Mouse (Mus musculus): ENCODE measurements around the gene Atp6v0d1.
A peak's percentile ranks its signal among the peaks of the same experiment; 100 is the strongest.

Gene Atp6v0d1

DNA sequence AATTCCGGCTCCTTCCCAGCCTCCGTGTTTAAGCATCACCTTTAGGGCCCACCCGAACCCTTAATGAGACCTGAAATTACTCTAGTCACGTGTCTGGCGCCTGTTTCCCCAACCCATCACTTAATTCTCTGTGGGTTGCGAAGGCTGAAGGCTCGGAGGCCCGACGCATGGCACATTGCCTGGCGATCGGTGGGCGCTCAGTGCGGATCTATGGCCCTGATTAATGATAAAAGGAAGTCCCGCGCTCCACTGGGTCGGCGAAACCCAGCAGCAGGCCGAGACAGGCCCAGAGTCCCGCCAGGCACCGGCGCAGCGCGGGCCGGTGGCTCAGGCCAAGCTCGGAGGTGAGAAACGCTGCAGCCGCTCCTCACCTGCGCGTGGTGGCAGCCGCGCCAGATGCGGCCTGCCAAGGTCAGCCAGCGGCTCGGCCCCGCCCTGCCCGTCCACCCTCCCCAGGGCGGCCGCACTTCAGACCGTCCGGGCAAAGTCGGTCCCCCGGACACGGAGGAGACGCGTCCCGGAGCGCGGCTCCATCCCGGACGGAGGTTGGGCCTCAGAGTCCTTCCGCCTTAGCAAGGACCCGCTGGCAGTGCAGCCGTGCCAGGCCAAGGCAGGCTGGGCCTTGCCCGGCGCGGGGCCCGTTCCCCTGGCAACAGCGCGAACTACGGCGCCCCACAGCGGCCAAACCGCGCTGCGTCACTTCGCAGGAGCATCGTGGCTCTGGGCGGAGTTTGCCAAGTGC, 69.2 kb downstream of the Atp6v0d1 start, which contains the start of gene Zdhhc1:
Zdhhc1 (minus strand) TSS at position 464 of the 742 bp plus-strand sequence.
- DNase-seq: peak; percentile 83 to 84

GRCm38 (mm10) chr8:105495350-105496302, 70.2 kb downstream of the Atp6v0d1 start:
- no peak for DNase-seq

DNA sequence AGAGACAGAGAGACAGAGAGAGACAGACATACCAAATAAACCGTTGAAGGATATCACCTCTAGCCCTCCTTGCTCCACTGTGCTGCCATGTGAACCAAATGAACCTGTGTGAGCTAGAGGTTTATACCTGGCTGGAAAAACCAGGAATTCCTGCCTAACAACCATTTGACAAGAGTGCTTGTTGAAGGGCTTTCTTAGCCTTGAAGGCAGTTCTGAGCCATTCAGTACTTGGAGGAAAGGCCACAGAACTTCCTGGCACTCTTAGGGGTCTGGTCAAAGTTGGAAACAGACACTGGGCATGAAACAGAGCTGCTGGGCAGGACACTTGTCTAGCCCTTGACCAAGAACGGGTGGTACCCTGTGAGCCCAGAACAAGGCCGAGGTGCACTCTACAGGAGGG, 71.3 kb downstream of the Atp6v0d1 start:
- no peak for DNase-seq

DNA sequence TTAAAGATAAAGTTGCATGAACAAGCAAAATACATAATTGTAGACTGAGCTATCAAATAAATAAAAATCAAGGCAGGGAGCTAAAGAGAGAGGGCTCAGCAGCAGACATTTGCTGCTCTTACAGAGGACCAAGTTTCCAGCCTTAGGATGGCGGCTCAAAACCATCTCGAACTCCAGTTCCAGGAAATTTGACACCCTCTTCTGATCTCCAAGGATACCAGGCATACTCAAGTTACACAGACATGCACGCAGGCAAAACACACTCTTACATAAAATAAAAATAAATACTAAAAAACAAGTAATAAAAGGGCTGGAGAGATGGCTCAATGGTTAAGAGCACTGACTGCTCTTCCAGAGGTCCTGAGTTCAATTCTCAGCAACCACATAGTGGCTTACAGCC, 72.4 kb downstream of the Atp6v0d1 start:
- no peak for DNase-seq

- no peak for DNase-seq
These were observed 76.6 kb downstream of the Atp6v0d1 start for GRCm38 (mm10) chr8:105489281-105489680.

DNA sequence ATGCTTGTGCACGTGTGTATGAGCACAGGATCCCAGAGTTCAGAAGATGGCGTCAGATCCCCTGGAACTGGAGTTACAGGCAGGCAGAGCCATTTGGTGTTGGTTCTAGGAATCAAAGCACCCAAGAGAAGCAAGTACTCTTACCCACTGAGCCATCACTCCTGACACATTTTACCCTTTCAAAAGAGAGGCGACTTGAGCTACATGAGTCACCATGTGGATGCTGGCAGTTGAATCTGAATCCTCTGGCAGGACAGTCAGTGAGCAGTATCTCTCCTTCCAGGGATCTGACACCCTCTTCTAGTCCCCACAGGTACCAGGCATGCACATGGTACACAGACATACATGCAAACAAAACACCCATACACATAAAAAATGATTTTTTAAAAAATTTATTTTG, 77.8 kb downstream of the Atp6v0d1 start:
- no peak for DNase-seq

- peak; percentile 22 to 34 for DNase-seq
These were observed 81.5 kb downstream of the Atp6v0d1 start for GRCm38 (mm10) chr8:105484392-105484791.

DNA sequence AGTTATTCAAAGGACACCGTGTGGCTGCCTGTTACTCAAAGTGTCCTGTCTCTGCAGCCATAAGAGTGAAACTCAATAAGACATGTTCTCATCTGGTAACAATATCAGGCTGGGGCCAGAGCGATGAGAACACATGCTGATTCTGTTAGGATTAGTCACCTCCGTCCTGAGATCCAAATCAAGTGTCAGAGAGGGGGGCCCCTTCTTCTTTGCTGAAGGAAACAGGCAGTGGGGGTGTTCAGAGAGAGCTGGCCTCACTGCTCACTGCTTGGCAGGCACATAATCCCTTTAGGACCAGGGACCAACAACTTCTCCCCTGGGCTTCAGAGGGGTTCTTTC, 81.8 kb downstream of the Atp6v0d1 start:
- DNase-seq: no peak

DNA sequence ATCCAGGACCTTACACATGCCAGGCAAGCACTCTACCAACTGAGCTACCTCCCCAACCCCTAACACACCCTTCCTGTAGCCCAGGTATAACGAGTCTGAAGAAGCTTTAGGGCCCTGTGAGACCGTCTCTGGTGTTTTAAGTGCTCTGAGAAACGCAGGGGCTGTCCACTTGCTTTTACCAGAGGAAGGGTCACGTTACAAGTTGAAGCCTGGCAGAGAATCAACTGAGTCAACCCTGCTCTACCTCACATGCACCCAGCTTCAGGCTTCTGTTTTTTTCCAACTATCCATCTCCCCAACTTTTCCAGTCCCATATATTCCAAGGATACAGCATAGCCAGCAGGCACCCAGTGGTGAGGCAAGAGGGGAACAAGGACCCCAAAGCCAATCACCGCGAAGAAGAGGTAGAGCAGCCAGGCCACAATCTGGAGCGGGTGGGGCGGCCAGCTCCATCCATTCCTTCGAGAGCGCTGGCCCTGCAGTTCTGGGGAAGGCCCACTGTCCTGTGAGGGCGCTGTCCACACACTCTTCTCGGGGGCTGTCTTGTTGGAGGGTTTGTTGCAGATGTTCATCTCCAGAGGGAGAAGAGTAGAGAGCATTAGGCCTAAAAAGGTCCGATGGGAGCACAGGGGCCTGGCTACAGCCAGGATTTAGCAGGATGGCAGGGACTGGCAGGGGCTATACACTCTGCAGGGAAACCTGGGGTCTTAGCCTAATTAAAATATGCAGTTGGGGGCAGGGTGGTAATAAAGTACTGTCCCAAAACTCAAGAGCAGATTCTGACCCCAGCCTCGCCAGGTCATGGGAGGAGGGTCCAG, 82.4 kb downstream of the Atp6v0d1 start:
- no peak for DNase-seq

- no peak for DNase-seq
These were observed 83.7 kb downstream of the Atp6v0d1 start for GRCm38 (mm10) chr8:105482123-105482522.

DNA sequence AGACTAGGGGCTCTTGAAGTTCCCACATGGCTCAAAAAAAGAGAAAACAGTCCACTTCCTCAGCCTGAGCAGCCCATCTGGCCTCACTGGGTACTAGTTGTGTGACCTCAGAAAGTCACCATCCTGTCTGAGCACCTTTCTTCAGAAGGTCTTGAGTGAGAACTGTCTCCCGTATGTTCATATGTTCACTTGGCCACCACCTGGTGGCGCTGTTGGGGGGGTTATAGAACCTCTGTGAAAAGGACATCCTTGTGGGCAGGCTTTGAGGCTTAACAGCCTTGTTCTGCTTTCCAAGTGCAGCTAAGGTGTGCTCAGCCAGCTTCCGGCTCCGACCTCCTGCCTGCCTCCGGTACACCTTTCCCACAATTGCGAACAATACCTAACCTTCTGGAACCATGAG, 84.4 kb downstream of the Atp6v0d1 start:
- DNase-seq: peak in 1 of 2 experiments; percentile 21

DNA sequence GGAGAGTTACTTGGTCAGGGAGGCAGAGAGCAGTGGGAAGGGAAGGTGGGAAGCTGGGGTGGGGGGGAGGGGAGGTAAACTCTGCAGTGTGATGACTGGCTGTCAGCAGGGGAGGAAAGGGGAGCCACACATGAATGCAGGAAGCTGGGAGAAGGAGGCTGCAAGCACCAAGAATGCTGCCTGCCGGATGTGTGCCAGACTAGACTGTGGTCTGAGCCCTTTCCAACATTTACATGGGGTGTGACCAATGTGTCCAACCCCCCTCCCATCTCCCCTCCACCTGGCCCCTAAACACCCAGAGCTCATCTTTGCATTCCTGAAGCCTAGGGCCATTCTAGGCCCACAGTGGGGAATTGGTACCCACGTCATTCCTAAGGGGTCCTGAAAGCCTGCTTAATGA, 84.8 kb downstream of the Atp6v0d1 start:
- no peak for DNase-seq

DNA sequence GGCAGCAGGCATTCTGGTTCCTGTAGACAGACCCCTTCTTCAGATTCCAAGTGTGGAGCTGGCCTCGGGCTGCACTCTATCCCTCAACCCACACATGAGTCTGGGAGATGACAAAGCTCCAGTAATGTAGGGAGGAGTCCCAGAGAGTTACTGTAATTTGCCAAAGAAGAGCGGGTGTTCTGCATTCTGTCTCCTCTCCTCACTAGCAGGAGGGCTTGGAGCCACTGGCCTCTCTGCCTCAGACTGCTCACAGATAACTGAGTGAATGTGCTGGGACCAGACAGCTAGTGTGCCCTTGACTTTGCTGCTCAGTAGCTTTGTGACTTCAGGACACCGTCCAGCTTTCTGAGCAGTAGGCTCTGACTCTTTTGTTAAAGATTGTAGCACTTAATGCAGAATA, 88.1 kb downstream of the Atp6v0d1 start:
- DNase-seq: no peak

GRCm38 (mm10) chr8:105476628-105477413, 89.0 kb downstream of the Atp6v0d1 start:
- DNase-seq: peak; percentile 43 to 52

DNA sequence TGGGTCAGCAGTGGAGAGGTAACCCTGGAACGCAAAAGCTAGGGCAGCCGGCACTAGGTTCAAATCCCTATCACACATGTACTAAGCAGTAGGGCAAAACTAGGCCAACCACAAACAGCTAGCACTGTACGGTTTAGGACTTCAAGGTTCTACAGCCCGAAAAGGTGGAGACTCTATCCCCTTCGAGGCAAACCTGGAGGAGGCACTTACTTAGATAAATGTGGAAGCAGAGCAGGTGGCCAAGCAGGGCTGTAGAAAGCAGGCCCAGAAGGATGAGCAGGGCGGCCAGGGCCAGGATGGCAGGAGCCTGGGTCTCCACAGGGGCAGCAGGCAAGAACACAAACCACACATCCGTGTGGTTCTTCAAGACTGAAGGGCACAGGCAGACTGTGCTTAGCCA, 89.7 kb downstream of the Atp6v0d1 start:
- no peak for DNase-seq

GRCm38 (mm10) chr8:105475742-105476141, 90.1 kb downstream of the Atp6v0d1 start:
- DNase-seq: no peak

- DNase-seq: no peak
These were observed 90.6 kb downstream of the Atp6v0d1 start for GRCm38 (mm10) chr8:105475254-105475653.

DNA sequence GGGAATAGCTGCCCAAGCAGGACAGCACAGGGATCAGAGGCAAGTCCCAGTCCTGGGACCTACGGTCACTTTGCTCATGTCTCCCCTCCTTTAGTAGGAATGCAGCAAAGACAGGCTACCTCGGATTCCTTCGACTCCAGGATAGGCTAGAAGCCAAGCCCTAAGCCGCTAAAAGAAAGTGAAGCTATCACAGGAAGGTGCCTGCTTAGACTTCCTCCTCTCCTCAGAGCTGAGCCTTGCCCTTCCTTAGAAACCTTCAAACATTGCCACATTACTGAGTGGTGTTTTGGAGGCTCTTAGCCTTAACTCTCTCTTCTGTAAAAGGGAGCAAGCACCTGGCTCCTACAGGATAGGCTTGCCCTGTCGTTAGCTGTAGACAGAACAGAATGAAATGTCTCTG, 91.2 kb downstream of the Atp6v0d1 start:
- no peak for DNase-seq
